Mouse (Mus musculus): ENCODE data around the gene Styxl1. TPM values are rescaled to one million over a fixed set of nuclear protein-coding genes. Genes with fewer than 3 reads are reported as not detected.

Styxl1 gene
- polyA plus RNA-seq, 1 experiment from 2014 or later, result 0.41 TPM

DNA sequence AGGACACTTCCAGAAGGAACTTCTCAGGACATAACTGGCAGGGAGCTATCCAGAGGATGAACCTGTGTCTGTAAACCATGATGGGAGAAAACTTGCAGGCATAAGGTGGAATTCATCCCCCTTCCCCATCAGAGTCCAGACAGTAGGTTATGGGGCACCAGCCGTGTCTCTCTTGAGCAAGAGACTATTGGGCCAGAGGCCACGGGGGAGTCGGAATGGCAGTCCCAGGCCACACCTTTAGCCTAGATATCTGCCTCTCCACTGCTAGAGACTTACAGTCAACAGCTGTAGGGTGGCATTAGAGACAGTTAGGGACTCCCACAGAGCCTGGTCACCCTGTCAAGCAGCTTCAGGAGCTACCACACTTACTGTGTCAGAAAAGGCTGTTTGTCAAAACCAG, 16.3 kb downstream of the Styxl1 start:
- WGBS, result 89% methylated on average over 3 of the region's 3 CpGs
- no peak overlapping the region for H3K4me3 ChIP-seq
- no peak overlapping the region for H3K27ac ChIP-seq
- no peak overlapping the region for H3K4me2 ChIP-seq
- H3K9ac ChIP-seq, result no peak overlapping the region
- no peaks in the 10 kb centered on the region; the same call in 1 of the 2 replicates for H3K27me3 ChIP-seq
- H3K36me3 ChIP-seq (ENCODE audit: poor library complexity, severe bottlenecking), result no peaks in the 10 kb centered on the region
- H3K4me1 ChIP-seq, result no peaks in the 10 kb centered on the region
- H3K9me3 ChIP-seq (replicated peaks), result no peaks in the 10 kb centered on the region
- no peak for ATAC-seq

DNA sequence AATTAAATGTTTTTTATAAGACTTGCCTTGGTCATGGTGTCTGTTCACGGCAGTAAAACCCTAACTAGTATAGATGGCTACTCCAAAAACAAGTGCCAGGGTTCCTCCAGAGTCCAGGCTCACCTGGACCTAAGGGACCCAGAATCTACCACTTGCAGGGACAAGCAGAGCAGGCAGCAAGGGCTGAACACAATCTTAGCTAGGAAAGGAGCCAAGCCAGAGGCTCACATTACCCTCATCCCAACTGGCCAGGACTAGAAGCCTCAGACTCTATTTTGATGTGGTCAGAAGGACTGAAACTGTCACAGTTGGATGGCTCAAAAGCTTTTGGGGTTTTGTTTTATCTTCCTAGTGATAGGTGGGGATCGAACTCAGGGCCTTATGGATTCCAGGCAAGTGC, 26.6 kb downstream of the Styxl1 start:
- Histone ChIP-seq H3K36me3 (ENCODE audit: poor library complexity, severe bottlenecking) (no peaks in the 10 kb centered on the region), H3K4me2 (no peak overlapping the region), H3K4me3 (no peak overlapping the region), H3K4me1 (no peaks in the 10 kb centered on the region), H3K27ac (no peak overlapping the region), H3K9me3 (replicated peaks) (peaks cover 9% of the 10 kb centered on the region; the same call in 1 of the 2 replicates), H3K9ac (no peak overlapping the region), H3K27me3 (no peaks in the 10 kb centered on the region)
- WGBS, result 84% methylated on average over 2 of the region's 2 CpGs
- ATAC-seq, result no peak

DNA sequence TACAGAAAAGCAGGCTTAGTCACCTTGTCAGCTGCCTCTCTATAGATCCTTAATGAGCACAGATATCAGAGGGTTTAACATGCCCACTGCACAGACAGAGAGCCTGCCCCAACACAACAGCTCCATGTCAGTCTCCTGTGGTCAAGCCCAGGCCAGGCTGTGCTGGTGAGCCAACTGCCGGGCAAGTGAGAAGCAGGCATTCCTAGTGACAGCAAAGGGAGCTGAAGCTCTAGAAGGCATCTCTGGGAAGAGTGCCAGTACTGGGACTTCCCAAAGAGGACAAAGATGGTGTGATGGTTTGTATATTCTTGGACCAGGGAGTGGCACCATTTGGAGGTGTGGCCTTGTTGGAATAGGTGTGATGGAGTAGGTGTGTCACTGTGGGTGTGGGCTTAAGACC, 27.1 kb downstream of the Styxl1 start:
- ATAC-seq, result no peak
- H3K4me1 ChIP-seq, result no peaks in the 10 kb centered on the region
- H3K4me2 ChIP-seq, result no peak overlapping the region
- peaks cover 9% of the 10 kb centered on the region; the same call in 1 of the 2 replicates for H3K9me3 ChIP-seq (replicated peaks)
- no peak overlapping the region for H3K9ac ChIP-seq
- no peaks in the 10 kb centered on the region for H3K27me3 ChIP-seq
- 90% methylated on average over 1 of the region's 1 CpGs for WGBS
- no peaks in the 10 kb centered on the region for H3K36me3 ChIP-seq (ENCODE audit: poor library complexity, severe bottlenecking)
- H3K27ac ChIP-seq, result no peak overlapping the region
- no peak overlapping the region for H3K4me3 ChIP-seq

DNA sequence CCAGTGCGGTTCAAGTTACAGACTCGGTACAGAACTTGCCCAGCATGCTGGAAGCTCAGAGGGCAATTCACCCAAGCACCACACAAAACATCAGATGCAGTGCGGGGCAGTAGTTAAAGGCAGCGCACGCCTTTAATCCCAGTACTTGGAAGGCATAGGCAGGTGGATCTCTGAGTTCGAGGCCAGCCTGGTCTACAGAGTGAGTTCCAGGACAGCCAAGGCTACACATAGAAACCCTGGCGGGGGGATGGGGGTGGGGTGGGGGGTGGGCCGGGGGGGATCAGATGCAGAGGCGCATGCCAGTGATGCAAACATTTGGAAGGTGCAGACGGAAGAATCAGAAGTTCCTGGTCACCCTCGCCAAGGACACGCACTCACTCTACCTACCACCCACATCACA, 33.4 kb downstream of the Styxl1 start:
- H3K9ac ChIP-seq, result peak overlapping the region; percentile 51; the same call in 1 of the 2 replicates
- peaks cover 9% of the 10 kb centered on the region; the same call in 1 of the 2 replicates for H3K9me3 ChIP-seq (replicated peaks)
- H3K4me1 ChIP-seq, result peaks cover 18% of the 10 kb centered on the region
- 0 out of 2 replicates have a peak overlapping the region, but pooled peaks have one; percentile 1 for H3K27ac ChIP-seq
- peaks cover 18% of the 10 kb centered on the region for H3K36me3 ChIP-seq (ENCODE audit: poor library complexity, severe bottlenecking)
- no peaks in the 10 kb centered on the region for H3K27me3 ChIP-seq
- ATAC-seq, result peak; percentile 7
- WGBS, result 18% methylated on average over 12 of the region's 12 CpGs
- peak overlapping the region; percentile 86 for H3K4me3 ChIP-seq
- peak overlapping the region; percentile 96 for H3K4me2 ChIP-seq

DNA sequence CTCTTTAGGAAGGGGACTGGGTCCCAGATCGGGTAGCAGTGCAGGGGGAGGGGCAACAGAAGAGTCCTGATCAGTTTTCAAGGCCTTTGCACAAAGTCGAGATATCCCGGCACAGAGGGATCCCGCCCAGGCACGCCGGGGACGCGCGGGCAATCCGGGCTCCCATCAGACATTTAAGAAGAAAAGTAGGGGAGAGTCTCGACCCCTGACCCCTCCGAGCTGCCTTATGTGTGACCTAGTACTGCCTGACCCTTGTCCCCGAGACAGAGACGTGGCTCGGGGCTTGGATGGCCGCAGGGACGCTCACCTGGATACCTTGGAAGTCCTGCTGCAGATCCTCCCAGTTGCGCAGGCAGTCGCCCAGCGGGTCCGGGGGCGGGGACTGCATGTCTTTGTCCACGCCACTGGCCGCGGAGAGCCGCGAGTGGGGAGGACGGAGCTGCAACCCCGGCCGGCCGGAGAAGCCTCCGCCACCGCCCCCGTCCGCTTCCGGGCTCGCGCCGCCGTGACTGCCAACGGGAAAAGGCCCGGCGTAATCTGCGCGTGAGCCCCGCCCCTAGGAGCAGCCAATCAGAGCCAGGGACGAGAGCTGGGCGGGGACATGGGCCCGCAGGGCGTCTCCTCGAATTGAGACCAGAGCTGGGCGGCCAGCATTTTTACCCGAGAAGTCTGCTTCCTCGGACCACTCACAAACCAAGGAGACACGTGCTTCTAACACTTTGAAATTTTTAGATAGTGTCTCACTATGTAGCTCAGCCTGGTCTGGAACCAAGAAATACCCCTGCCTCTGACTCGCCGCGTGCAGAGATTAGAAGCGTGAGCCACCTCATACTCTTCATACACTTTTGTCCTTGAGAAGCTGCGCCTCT, 34.2 kb downstream of the Styxl1 start, which contains the start of gene Tmem120a:
Gene Tmem120a, minus strand, starts transcription at position 708 of the 869 bp plus-strand sequence.
- Histone ChIP-seq H3K36me3 (ENCODE audit: poor library complexity, severe bottlenecking) (peaks cover 24% of the 10 kb centered on the region), H3K9ac (peak within 1 kb of the TSS; percentile 89), H3K9me3 (replicated peaks) (peaks cover 9% of the 10 kb centered on the region; the same call in 1 of the 2 replicates), H3K4me1 (peaks cover 18% of the 10 kb centered on the region), H3K4me3 (peak within 1 kb of the TSS; percentile 86), H3K27ac (0 out of 2 replicates have a peak within 1 kb of the TSS, but pooled peaks have one; percentile 4), H3K4me2 (peak within 1 kb of the TSS; percentile 96), H3K27me3 (no peaks in the 10 kb centered on the region)
- peak; percentile 98 for ATAC-seq
- WGBS, result under 1% methylated on average over 55 of the region's 60 CpGs

DNA sequence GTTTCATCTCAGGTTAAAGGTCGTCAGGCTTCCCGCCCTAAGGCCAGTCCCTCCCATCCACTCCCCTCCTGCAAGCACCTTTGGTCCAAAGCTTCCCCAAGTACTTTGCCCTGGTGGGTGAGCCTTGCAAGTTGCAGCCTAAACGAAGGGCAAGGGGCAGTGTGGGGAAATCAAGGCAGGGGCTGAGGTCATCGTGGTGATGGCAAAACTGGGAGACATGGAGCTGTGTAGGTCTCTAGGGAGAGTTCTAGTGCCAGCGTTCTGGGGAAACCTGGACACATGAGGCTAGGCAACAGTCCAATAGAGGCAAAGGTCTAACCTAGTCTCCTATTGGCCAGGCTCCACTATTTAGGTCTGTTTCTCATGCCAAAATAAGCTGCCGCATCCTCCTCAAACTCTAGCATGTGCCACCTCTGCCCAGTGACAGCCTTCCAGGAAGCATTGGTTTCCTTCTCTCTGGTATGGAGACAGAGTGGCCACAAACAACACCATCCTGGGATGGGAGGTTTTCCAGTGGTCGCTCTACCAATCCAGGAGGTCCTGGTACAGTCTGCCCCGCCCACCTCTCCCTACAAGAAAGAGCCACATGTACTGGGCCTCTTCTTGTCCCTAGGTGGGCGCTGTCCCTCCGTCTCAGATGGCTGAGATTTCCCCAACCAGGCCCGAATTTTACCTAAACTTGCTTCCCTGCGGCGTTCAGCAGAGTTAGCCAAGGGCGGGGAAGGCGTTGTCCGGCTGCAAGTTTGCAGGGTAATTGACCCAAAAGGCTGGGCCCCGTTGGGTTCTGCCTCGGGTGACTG, 35.0 kb downstream of the Styxl1 start:
- Histone ChIP-seq H3K9me3 (replicated peaks) (peaks cover 9% of the 10 kb centered on the region; the same call in 1 of the 2 replicates), H3K36me3 (ENCODE audit: poor library complexity, severe bottlenecking) (peaks cover 26% of the 10 kb centered on the region), H3K27ac (no peak overlapping the region), H3K4me2 (peak overlapping the region; percentile 96), H3K9ac (peak overlapping the region; percentile 89), H3K27me3 (no peaks in the 10 kb centered on the region), H3K4me3 (peak overlapping the region; percentile 86), H3K4me1 (peaks cover 18% of the 10 kb centered on the region)
- ATAC-seq, result peak; percentile 42
- 21% methylated on average over 18 of the region's 18 CpGs for WGBS

DNA sequence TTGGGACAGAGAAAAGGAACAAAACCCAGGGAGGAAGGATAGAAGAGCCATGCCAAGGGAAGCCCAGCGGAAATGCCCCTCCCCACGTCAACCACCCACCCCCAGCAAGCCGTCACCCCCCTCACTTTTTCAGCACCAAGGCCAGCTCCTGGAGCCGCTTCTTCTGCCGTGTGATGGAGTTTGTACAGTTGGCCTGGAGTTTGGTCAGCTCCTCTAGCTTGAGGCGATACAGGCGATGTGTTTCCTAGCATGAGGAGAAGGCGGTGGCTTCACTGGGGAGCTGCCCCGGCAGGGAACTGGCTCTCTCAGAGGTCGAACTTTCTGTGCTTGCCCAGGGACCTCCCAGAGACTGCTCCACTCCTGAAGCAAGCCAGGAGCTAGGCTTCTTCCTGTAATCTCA, 36.0 kb downstream of the Styxl1 start:
- Histone ChIP-seq H3K4me2 (no peak overlapping the region), H3K36me3 (ENCODE audit: poor library complexity, severe bottlenecking) (peaks cover 36% of the 10 kb centered on the region), H3K4me1 (peaks cover 18% of the 10 kb centered on the region), H3K4me3 (no peak overlapping the region), H3K27me3 (no peaks in the 10 kb centered on the region), H3K9me3 (replicated peaks) (0 out of 2 replicates have a peak, but pooled peaks cover 3% of the 10 kb centered on the region), H3K9ac (no peak overlapping the region), H3K27ac (no peak overlapping the region)
- WGBS, result 75% methylated on average over 10 of the region's 10 CpGs
- ATAC-seq, result no peak

DNA sequence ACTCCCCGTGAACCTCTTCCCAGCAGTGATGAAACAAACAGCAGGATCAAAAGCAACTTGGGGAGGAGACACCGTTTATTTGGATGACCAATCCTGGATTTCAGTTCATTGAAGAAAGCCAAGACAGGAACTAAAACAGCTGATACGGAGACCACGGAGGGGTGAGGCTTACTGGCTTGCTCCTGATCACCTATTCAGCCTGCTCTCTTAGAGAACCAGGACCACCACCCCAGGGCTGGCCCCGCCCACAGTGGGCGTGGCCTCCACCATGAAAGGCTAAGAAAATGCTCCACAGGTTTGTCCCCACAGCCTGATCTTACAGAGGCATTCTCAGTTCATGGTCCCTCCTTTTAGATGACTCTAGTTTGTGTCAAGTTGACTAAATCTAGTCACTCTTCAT, 39.9 kb downstream of the Styxl1 start:
- no peaks in the 10 kb centered on the region for H3K9me3 ChIP-seq (replicated peaks)
- H3K9ac ChIP-seq, result no peak overlapping the region
- ATAC-seq, result no peak
- H3K27me3 ChIP-seq, result no peaks in the 10 kb centered on the region
- peaks cover 75% of the 10 kb centered on the region for H3K36me3 ChIP-seq (ENCODE audit: poor library complexity, severe bottlenecking)
- H3K27ac ChIP-seq, result no peak overlapping the region
- peaks cover 9% of the 10 kb centered on the region for H3K4me1 ChIP-seq
- H3K4me3 ChIP-seq, result no peak overlapping the region
- H3K4me2 ChIP-seq, result no peak overlapping the region
- 30% methylated on average over 6 of the region's 6 CpGs for WGBS

DNA sequence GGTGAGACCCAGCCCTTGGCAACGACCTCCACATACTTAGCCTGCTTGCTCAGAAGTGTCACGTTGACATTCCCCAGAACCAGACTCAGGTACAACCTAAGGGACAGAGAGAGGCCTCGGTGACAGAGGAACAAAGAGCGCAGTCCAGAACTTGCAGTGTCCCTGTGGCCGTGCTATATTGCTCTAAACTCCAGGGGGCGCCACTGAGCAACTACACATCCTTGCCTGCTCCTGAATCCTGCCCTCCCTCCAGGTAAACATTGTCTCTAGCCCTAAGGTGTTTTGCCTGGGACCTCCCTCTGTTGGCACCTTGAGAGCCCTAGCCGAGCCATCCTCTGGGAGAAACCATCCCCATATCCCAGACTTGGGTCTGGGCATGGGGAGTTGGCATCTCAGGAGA, 41.0 kb downstream of the Styxl1 start:
- Histone ChIP-seq H3K27me3 (no peaks in the 10 kb centered on the region), H3K9me3 (replicated peaks) (no peaks in the 10 kb centered on the region), H3K4me2 (no peak overlapping the region), H3K4me3 (no peak overlapping the region), H3K4me1 (no peaks in the 10 kb centered on the region), H3K27ac (no peak overlapping the region), H3K9ac (no peak overlapping the region), H3K36me3 (ENCODE audit: poor library complexity, severe bottlenecking) (peaks cover 86% of the 10 kb centered on the region)
- ATAC-seq, result no peak
- WGBS, result 79% methylated on average over 7 of the region's 7 CpGs

DNA sequence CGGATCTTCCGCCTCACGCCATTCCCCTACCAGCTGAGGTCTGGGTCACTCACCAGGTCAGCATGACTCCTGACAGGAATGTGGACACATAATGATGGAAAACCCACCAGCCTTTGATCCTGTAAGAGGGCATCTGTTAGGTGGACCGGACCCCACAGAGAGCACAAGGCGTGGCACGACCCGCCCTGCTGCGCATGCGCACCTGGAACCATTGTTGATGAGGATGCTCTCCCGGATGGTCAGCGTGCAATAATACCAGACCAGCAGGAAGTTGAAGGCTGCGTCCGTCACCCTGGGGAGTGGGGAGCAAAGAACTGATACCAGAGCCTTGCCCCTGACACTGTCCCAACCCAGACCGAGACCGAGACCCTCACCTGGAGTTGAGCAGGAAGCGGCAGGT, 41.6 kb downstream of the Styxl1 start:
- 94% methylated on average over 16 of the region's 16 CpGs for WGBS
- no peaks in the 10 kb centered on the region for H3K4me1 ChIP-seq
- H3K9me3 ChIP-seq (replicated peaks), result no peaks in the 10 kb centered on the region
- H3K9ac ChIP-seq, result no peak overlapping the region
- peaks cover 87% of the 10 kb centered on the region for H3K36me3 ChIP-seq (ENCODE audit: poor library complexity, severe bottlenecking)
- H3K4me3 ChIP-seq, result no peak overlapping the region
- no peak overlapping the region for H3K4me2 ChIP-seq
- H3K27me3 ChIP-seq, result no peaks in the 10 kb centered on the region
- no peak for ATAC-seq
- no peak overlapping the region for H3K27ac ChIP-seq

DNA sequence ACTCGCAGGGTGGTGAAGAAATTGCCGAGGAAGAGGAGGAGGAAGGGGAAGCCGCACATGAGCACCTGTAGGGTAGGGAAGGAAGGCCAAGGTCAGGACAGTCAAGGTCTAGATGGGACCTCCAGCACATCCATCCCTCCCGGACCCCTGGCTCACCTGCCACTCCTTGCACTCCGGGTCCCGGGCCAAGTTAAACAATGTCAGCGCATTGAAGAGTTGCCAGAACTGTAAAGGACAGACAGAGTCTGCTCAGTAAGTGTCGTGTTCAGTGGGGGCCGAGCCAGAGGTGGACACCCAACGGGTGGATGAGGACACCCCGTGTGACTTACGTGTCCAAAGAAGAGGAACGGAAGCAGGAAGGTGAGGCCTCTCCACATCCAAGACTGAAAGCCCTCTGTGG, 42.4 kb downstream of the Styxl1 start:
- WGBS, result 93% methylated on average over 13 of the region's 13 CpGs
- no peaks in the 10 kb centered on the region for H3K9me3 ChIP-seq (replicated peaks)
- H3K9ac ChIP-seq, result no peak overlapping the region
- ATAC-seq, result no peak
- no peaks in the 10 kb centered on the region for H3K4me1 ChIP-seq
- H3K27ac ChIP-seq, result no peak overlapping the region
- H3K4me2 ChIP-seq, result no peak overlapping the region
- no peaks in the 10 kb centered on the region for H3K27me3 ChIP-seq
- H3K36me3 ChIP-seq (ENCODE audit: poor library complexity, severe bottlenecking), result peaks cover 87% of the 10 kb centered on the region
- no peak overlapping the region for H3K4me3 ChIP-seq
